Mouse (Mus musculus) stomach, postnatal 0 days (tissue): ENCODE results near the gene Txndc5.

Experiments used
- CTCF ChIP-seq: IDR thresholded peaks from 2 replicates; pipeline ENCODE4 v1.5.1; 2016; ENCODE audit warnings: antibody characterized with exemption, low read depth, mild to moderate bottlenecking, moderate library complexity
- EP300 ChIP-seq: optimal IDR thresholded peaks from 2 replicates; pipeline ENCODE3; 2016; ENCODE audit warnings: antibody characterized with exemption

GRCm38 (mm10) chr13:38501314-38501713 is 27.3 kb downstream of the Txndc5 start:
- TF ChIP-seq EP300 (no peak), CTCF (no peak)
